Mouse (Mus musculus): ENCODE measurements around the gene Lbh.

DNA sequence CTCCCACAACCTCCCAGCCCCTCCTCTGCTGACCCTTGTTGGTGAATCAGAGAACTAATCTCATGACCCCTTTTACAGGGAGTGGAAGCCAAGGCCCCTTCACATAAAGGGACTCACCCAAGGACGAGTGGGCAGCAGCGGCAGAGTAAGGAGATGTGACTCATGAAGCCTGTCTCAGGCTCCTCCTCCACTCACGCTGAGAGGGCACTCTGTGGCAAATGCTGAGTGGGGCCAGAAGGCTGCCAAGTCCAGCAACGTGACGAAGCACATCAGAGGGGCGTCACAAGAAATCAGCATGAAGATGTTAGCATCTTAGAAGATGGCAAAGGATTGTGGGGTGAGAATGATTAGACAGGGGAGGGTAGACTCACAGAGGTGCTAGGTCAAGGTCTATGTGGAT is 64.1 kb downstream of the Lbh start:
- no peak for TF ChIP-seq POLR2A (IDR thresholded peaks at IDR 0.05; ENCODE audit: control insufficient read depth, extremely low read depth, insufficient read depth, low read length, poor library complexity)
- TF ChIP-seq CTCF (IDR thresholded peaks at IDR 0.05; ENCODE audit: borderline replicate concordance, control insufficient read depth, extremely low read depth, insufficient read depth, low read length, poor library complexity), result no peak
